Comparison of ENCODE assay signal across 9 mouse cellular contexts in genomic region chr3:55064396-55064795, GRCm38 (mm10). TPM values are rescaled to one million over a fixed set of nuclear protein-coding genes. Genes with fewer than 3 reads are reported as not detected.
DNase-seq lines count a peak whose midpoint lies in the region; TF ChIP-seq lines count a peak whose summit lies in the region.
"Had no signal": no experiment of that assay in that cellular context is flagged by ENCODE, and none has a peak within 500 bp of the region (broad histone marks: within the 10 kb centered on the region; RNA-seq: fewer than 3 reads in every experiment).

No protein-coding gene starts in this region.

- 0 out of 2 replicates have a peak, but pooled peaks cover 12% of the 10 kb centered on the region for H3K27me3 ChIP-seq in limb, embryonic 10.5 days (ENCODE audit: low read depth, poor library complexity, severe bottlenecking)
- H3K27me3 ChIP-seq in thymus, adult 2 months (ENCODE audit: control insufficient read depth, insufficient read depth, low read length), result no peaks in the 10 kb centered on the region

- WGBS in limb, embryonic 10.5 days, result 10% methylated on average over 2 of the region's 2 CpGs
- 8% methylated on average over 2 of the region's 2 CpGs for WGBS in thymus, adult 2 months

- H3K4me1 ChIP-seq in limb, embryonic 10.5 days, result no peaks in the 10 kb centered on the region
- H3K4me1 ChIP-seq in thymus, adult 2 months (replicated peaks; ENCODE audit: control insufficient read depth, insufficient read depth, low read length), result no peaks in the 10 kb centered on the region

- no peak overlapping the region for H3K4me3 ChIP-seq in limb, embryonic 10.5 days
- H3K4me3 ChIP-seq in thymus, adult 2 months (ENCODE audit: control insufficient read depth, insufficient read depth, low read length), result no peak overlapping the region
- H3K4me3 ChIP-seq: erythroblast, embryonic 14.5 days had no signal

- TF ChIP-seq POLR2A in thymus, adult 2 months (IDR thresholded peaks at IDR 0.05; ENCODE audit: control insufficient read depth, extremely low read depth, insufficient read depth, low read length, poor library complexity), result no peak

- peak; percentile 6 to 35 for DNase-seq in urinary bladder, adult 18-20 months (ENCODE audit: low spot score in 2 of 2)
- DNase-seq in urinary bladder, postnatal 10 days (ENCODE audit: low spot score), result no peak
- DNase-seq in cerebellum, adult 9-11 months, result peak; percentile 26
- DNase-seq in frontal cortex, postnatal 25 days (ENCODE audit: low spot score in 2 of 2), result peak; percentile 64 to 74
- DNase-seq in kidney, adult 18-20 months, result peak; percentile 73
- DNase-seq in limb, embryonic 10.5 days (ENCODE audit: low spot score), result peak; percentile 88
- DNase-seq in naive thymus-derived CD4-positive, alpha-beta T cell, adult 2 months (ENCODE audit: low read depth), result peak; percentile 17
- DNase-seq in thymus, adult 2 months, result peak; percentile 65

- H3K27ac ChIP-seq in limb, embryonic 10.5 days, result no peak overlapping the region
- no peak overlapping the region for H3K27ac ChIP-seq in thymus, adult 2 months (ENCODE audit: control insufficient read depth, insufficient read depth, low read length)

- H3K9me3 ChIP-seq in limb, embryonic 10.5 days (replicated peaks), result no peaks in the 10 kb centered on the region

- TF ChIP-seq CTCF in thymus, adult 2 months (IDR thresholded peaks at IDR 0.05; ENCODE audit: borderline replicate concordance, control insufficient read depth, extremely low read depth, insufficient read depth, low read length, poor library complexity), result peak; percentile 65; the same call in 1 of the 2 replicates

- H3K36me3 ChIP-seq in limb, embryonic 10.5 days, result no peaks in the 10 kb centered on the region
- no peaks in the 10 kb centered on the region for H3K36me3 ChIP-seq in thymus, adult 2 months (ENCODE audit: control insufficient read depth, insufficient read depth, low read length)

RNA-seq across cellular contexts. Expression of gene Ccna1, which starts 9.1 kb away (rescaled TPM):
- polyA plus RNA-seq in limb, embryonic 10.5 days (2016; fragmentation: Nextera tagmentation; extraction: Ambion mirVana), result 0.85 and 2.6 TPM in 2 replicates
- 0.94 TPM in 1 of 2 replicates, not detected in the other for polyA plus RNA-seq in thymus, adult 2 months (2012; rRNA removed)
- polyA plus RNA-seq: erythroblast, embryonic 14.5 days had no signal

RNA-seq across cellular contexts. Expression of gene Spg20, which starts 47.5 kb away (rescaled TPM):
- polyA plus RNA-seq in limb, embryonic 10.5 days (2016; fragmentation: Nextera tagmentation; extraction: Ambion mirVana), result 72.5 and 88.5 TPM in 2 replicates
- 9.0 and 9.5 TPM in 2 replicates for polyA plus RNA-seq in thymus, adult 2 months (2012; rRNA removed)
